Mouse (Mus musculus): ENCODE data around the gene Ccni. TPM values are rescaled to one million over a fixed set of nuclear protein-coding genes. Genes with fewer than 3 reads are reported as not detected.

The Ccni gene
- polyA plus RNA-seq, 1 experiment from 2014 or later, result 91.2 TPM

Other genes starting within 250 kb of the Ccni start
- 5.8 and 6.1 TPM in 2 replicates for gene Sowahb, start 161.5 kb downstream of the Ccni start, polyA plus RNA-seq (2015; fragmentation: Nextera tagmentation; extraction: Ambion mirVana)
- 138 and 157 TPM in 2 replicates for gene Sept11, start 113.1 kb downstream of the Ccni start, polyA plus RNA-seq (2015; fragmentation: Nextera tagmentation; extraction: Ambion mirVana)
- 1.6 and 2.0 TPM in 2 replicates for gene 2010109A12Rik, start within 50 bp of the Ccni start, polyA plus RNA-seq (2015; fragmentation: Nextera tagmentation; extraction: Ambion mirVana)
- gene Ccng2, start 60.8 kb upstream of the Ccni start, polyA plus RNA-seq (2015; fragmentation: Nextera tagmentation; extraction: Ambion mirVana), result 33.2 and 37.8 TPM in 2 replicates